Mouse (Mus musculus) layer of hippocampus, postnatal 14 days (tissue): ENCODE measurements around the gene Stk11ip. TPM values are rescaled to one million over a fixed set of nuclear protein-coding genes. Genes with fewer than 3 reads are reported as not detected.

Experiments
- DNase-seq, 2 experiments: peaks; one replicate each; pipeline ENCODE4 v3.0.0; 2021 to 2022; ENCODE audit warnings: low spot score in 2 of 2, mixed read lengths in 1 of 2
- total RNA-seq, 2 experiments: library from RNA; stranded (reverse); gene quantifications; 2 replicates each; pipeline ENCODE4 v1.2.3; 2021

Gene Stk11ip
- total RNA-seq, 2 experiments from 2014 or later = 23.6 to 30.8 TPM

GRCm38 (mm10) chr1:75533325-75534252 lies 12.3 kb downstream of the Stk11ip start:
- no peak for DNase-seq

GRCm38 (mm10) chr1:75537587-75537986 lies 16.3 kb downstream of the Stk11ip start:
- no peak for DNase-seq

GRCm38 (mm10) chr1:75538597-75539190 lies 17.4 kb downstream of the Stk11ip start:
- DNase-seq = no peak

- DNase-seq = no peak
Observed at GRCm38 (mm10) chr1:75541496-75541895, 20.2 kb downstream of the Stk11ip start.

- no peak for DNase-seq
Observed at GRCm38 (mm10) chr1:75544351-75544750, 23.0 kb downstream of the Stk11ip start.

- peak; percentile 41 to 63 for DNase-seq
Observed at GRCm38 (mm10) chr1:75545965-75546956, 24.9 kb downstream of the Stk11ip start, which contains the start of gene Slc4a3. Slc4a3 (plus strand) TSS chr1:75546266.

- no peak for DNase-seq
Observed at GRCm38 (mm10) chr1:75547351-75547750, 26.0 kb downstream of the Stk11ip start.

GRCm38 (mm10) chr1:75548083-75548482 lies 26.8 kb downstream of the Stk11ip start:
- no peak for DNase-seq

GRCm38 (mm10) chr1:75548871-75549270 lies 27.5 kb downstream of the Stk11ip start:
- DNase-seq = no peak

- no peak for DNase-seq
Observed at GRCm38 (mm10) chr1:75549289-75550279, 28.3 kb downstream of the Stk11ip start.

GRCm38 (mm10) chr1:75550586-75550985 lies 29.3 kb downstream of the Stk11ip start:
- no peak for DNase-seq

GRCm38 (mm10) chr1:75555680-75556079 lies 34.4 kb downstream of the Stk11ip start:
- DNase-seq = no peak

GRCm38 (mm10) chr1:75556143-75556781 lies 34.9 kb downstream of the Stk11ip start:
- DNase-seq = peak in 1 of 2 experiments; percentile 45

- no peak for DNase-seq
Observed at GRCm38 (mm10) chr1:75557041-75557440, 35.7 kb downstream of the Stk11ip start.

- no peak for DNase-seq
Observed at GRCm38 (mm10) chr1:75558388-75559178, 37.3 kb downstream of the Stk11ip start.

- peak; percentile 96 for DNase-seq
Observed at GRCm38 (mm10) chr1:75559212-75559925, 38.0 kb downstream of the Stk11ip start.

- DNase-seq = no peak
Observed at GRCm38 (mm10) chr1:75560206-75560913, 39.0 kb downstream of the Stk11ip start.
